Mouse (Mus musculus): ENCODE results near the gene Ghr. TPM values are rescaled to one million over a fixed set of nuclear protein-coding genes. Genes with fewer than 3 reads are reported as not detected.
A peak's percentile ranks its signal among the peaks of the same experiment; 100 is the strongest.

Gene Ghr
- polyA plus RNA-seq, 1 experiment = 7.6 TPM

DNA sequence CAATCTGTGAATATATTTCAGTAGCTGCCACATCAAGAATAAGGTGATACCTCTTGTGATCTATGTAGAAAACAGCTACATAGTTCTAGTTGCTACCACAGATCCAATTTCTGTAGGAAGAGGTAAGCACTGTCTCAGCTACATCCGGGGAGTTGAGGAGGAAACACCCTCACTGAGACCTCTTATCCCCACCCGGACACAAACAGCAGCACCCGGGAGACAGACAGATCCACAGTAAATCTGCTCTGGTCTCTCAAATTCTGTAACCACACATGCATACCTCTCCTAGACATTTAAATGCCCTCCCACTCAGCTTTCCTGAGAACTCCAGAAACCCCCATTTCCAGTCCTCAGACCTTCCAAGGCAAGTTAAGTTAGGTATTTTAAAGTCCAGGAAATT is 2.0 kb downstream of the Ghr start:
- TF ChIP-seq POLR2A (IDR thresholded peaks at IDR 0.05; ENCODE audit: borderline replicate concordance, extremely low read depth, insufficient read depth, insufficient read length, poor library complexity, severe bottlenecking) (no peak), CTCF (IDR thresholded peaks at IDR 0.05; ENCODE audit: borderline replicate concordance, extremely low read depth, insufficient read depth, insufficient read length) (no peak)
- no peak for DNase-seq (ENCODE audit: low read depth)

DNA sequence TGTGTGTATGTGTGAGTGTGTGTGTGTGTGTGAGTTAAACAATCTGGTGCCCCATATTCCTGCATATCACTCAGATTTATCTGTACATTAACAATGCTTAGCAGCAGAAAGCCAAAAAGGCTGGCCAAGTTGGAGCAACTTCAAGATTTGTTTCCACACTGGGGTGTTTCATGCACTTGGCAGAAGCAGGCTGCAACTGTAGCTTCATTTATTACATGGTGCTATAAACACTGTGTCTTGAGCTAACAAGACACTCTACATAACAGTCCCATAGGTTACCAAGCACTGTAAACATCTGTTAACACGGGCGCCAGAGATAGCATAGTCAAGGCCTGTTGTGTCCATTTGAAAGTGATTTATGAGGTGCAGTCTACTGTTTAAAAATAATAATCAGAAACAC is 3.1 kb downstream of the Ghr start:
- TF ChIP-seq CTCF (IDR thresholded peaks at IDR 0.05; ENCODE audit: borderline replicate concordance, extremely low read depth, insufficient read depth, insufficient read length) = no peak
- no peak for TF ChIP-seq POLR2A (IDR thresholded peaks at IDR 0.05; ENCODE audit: borderline replicate concordance, extremely low read depth, insufficient read depth, insufficient read length, poor library complexity, severe bottlenecking)
- DNase-seq (ENCODE audit: low read depth) = peak; percentile 82

DNA sequence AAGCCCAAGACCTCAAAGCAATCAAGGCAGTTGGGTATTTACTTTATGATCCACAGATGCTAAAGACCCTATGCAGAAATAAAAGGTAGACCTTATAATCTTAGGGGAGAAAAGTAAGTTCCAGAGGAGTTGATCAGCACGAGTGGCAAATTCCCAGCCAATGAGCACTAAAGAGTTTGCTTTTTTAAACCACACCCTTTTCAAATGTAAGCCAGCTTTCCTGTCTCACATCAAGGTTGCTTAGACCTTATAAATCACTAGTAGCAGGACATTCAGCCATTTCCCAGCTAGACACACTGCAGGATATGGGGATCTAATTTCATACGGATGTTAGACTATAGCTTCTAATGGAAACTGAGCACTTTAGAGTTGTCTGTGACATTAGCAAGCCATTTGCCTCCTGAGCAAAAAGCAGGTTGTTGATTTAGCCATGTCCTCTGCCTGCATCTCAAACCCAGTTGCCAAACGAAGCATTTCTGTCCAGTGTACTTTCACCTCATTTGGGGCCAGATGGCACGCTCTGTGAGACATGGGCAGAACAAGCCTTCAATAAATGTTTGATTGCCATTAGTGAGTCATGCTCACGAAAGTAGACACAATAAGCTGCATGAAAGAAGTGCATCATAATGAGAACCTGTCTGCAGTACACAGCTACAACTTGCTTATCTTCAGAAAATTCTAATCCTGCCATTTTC is 4.9 kb downstream of the Ghr start:
- no peak for TF ChIP-seq POLR2A (IDR thresholded peaks at IDR 0.05; ENCODE audit: borderline replicate concordance, extremely low read depth, insufficient read depth, insufficient read length, poor library complexity, severe bottlenecking)
- no peak for TF ChIP-seq CTCF (IDR thresholded peaks at IDR 0.05; ENCODE audit: borderline replicate concordance, extremely low read depth, insufficient read depth, insufficient read length)
- DNase-seq (ENCODE audit: low read depth) = no peak

DNA sequence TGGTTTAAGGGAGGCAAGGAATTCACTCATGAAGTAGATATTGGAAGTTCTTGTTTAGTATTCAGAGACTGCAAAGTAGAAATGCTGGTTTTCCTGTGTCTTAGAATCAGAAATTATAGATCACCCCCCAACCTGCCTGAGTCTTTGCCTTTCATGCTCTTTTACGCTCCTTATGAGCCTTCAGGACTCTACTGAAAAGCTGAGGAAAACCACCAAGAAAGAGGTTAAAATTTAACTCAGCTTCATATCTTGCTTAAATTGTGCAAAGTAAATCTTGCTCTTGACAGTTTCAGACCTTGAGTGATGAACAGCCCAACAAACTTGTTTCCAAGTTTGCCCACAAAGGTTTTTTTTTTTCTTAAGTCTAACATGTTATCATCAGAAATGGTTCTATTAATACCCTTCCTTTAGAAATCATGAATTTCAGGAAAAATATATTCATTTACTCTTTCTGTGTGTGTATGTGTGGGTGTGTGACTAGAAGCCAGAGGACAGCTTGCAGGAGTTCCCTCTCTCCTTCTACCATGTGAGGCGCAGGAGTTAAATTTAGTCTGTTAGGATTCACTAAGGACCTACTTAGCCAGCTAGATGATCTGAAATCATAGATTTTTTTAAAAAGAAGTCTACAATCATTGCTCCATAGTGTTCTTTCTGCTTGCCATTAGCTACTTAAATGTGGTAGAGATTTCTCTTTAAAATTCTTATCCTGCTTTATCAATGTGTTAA is 14.0 kb downstream of the Ghr start:
- TF ChIP-seq CTCF (IDR thresholded peaks at IDR 0.05; ENCODE audit: borderline replicate concordance, extremely low read depth, insufficient read depth, insufficient read length) (no peak), POLR2A (IDR thresholded peaks at IDR 0.05; ENCODE audit: borderline replicate concordance, extremely low read depth, insufficient read depth, insufficient read length, poor library complexity, severe bottlenecking) (no peak)
- DNase-seq (ENCODE audit: low read depth) = no peak

DNA sequence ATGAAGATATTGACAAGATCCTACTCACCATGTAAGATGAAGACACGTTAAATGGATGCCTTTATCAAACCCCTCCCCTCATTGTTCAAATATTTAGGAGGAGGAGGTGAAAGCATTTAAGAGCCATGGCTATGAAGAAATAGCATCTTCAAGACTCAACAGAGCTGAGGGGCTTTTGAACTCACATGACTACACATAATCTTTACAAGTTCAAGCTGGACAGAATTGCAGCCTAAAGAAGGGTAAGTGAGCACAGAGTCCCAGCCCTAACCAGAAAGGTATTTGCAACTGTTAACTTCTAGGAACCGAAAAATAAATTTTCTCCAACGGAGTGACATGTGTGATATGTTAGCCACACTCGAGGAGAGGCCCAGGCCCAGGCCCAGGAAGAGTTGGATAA is 18.7 kb downstream of the Ghr start:
- no peak for DNase-seq (ENCODE audit: low read depth)
- TF ChIP-seq POLR2A (IDR thresholded peaks at IDR 0.05; ENCODE audit: borderline replicate concordance, extremely low read depth, insufficient read depth, insufficient read length, poor library complexity, severe bottlenecking) = no peak
- TF ChIP-seq CTCF (IDR thresholded peaks at IDR 0.05; ENCODE audit: borderline replicate concordance, extremely low read depth, insufficient read depth, insufficient read length) = no peak

DNA sequence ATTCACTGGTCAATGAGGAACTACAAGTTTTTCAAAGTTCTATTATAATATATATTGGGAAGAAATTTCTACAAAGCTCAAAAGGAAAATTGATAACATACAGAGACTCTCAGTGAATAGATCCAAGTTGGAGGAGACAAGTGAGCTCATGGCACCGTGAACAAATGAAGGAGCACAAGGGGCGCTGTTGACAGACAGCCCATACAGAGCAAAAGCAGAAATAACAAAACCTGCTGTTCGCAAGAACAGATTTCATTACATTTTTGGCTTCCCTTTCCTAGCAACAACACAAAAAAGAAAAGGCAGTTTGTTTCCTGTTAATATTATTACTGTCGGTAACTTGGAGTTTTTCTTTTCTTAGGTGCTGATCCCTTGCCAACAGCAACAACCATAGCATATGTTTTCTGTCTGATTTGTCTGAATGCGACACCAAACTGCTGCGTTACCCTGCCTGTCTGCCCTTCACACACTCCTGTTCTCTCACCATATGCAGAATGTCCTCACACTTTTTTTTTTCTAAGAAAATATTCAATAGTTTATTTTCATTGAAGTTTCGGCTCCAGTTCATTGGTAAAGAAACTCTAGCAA is 19.3 kb downstream of the Ghr start:
- peak; percentile 76 for DNase-seq (ENCODE audit: low read depth)
- TF ChIP-seq POLR2A (IDR thresholded peaks at IDR 0.05; ENCODE audit: borderline replicate concordance, extremely low read depth, insufficient read depth, insufficient read length, poor library complexity, severe bottlenecking) (no peak), CTCF (IDR thresholded peaks at IDR 0.05; ENCODE audit: borderline replicate concordance, extremely low read depth, insufficient read depth, insufficient read length) (no peak)

DNA sequence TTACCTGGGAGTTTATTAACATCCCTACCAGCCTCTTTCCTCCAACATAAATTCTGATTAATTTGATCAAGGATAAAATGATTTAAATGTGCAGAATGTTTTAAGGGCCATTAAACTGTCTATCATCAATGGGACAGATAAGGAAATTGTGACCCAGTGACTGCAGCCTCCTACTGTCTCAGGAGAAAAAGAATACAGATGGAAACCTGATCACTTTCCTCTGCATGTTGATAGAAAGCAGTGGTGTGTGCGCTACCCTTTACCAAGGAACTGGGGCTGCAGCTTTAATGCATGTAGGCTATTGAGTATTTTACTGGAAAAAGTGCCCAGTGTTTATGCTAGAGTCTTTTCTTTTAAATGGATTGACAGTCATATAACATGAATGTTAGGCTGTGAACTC is 19.8 kb downstream of the Ghr start:
- TF ChIP-seq POLR2A (IDR thresholded peaks at IDR 0.05; ENCODE audit: borderline replicate concordance, extremely low read depth, insufficient read depth, insufficient read length, poor library complexity, severe bottlenecking) (no peak), CTCF (IDR thresholded peaks at IDR 0.05; ENCODE audit: borderline replicate concordance, extremely low read depth, insufficient read depth, insufficient read length) (no peak)
- no peak for DNase-seq (ENCODE audit: low read depth)

DNA sequence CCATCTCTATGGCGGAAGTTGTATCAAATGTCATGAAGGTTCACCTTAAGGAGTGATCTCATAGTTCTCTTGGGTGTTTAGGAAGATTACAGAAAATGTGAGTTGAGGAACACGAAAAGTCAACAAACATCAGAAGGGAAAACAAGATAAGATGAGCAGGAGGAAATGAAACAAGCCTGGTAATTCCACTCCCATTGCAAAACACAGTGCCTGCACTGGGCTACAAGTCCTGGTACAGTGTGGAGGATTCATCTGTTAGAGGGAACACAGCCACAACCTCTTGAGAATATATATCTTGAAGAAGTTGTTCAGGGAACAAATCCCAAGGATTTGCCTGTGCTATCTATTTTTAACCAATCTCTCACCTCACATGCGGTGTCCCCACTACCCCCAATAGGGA is 24.8 kb downstream of the Ghr start:
- TF ChIP-seq POLR2A (IDR thresholded peaks at IDR 0.05; ENCODE audit: borderline replicate concordance, extremely low read depth, insufficient read depth, insufficient read length, poor library complexity, severe bottlenecking) (no peak), CTCF (IDR thresholded peaks at IDR 0.05; ENCODE audit: borderline replicate concordance, extremely low read depth, insufficient read depth, insufficient read length) (no peak)
- no peak for DNase-seq (ENCODE audit: low read depth)

DNA sequence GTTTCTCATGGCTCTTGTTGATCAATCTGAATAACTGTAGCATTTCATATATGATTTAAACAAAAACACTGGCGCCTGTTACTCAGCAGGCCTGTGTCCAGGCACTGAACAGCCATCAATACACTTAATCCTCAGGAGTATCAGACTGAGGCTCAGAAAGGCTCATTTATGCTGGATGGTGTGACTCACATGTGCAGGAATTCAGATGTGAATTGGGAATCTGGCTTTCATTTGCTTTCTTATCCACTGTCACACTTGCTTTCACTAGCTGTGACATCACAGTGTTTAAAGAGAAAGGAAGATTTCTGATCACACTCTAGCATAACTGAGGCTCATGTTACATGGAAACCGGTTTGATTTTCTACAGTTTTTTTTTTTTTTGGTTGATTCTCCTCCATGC is 39.0 kb downstream of the Ghr start:
- DNase-seq (ENCODE audit: low read depth) = no peak
- TF ChIP-seq CTCF (IDR thresholded peaks at IDR 0.05; ENCODE audit: borderline replicate concordance, extremely low read depth, insufficient read depth, insufficient read length) (no peak), POLR2A (IDR thresholded peaks at IDR 0.05; ENCODE audit: borderline replicate concordance, extremely low read depth, insufficient read depth, insufficient read length, poor library complexity, severe bottlenecking) (no peak)

DNA sequence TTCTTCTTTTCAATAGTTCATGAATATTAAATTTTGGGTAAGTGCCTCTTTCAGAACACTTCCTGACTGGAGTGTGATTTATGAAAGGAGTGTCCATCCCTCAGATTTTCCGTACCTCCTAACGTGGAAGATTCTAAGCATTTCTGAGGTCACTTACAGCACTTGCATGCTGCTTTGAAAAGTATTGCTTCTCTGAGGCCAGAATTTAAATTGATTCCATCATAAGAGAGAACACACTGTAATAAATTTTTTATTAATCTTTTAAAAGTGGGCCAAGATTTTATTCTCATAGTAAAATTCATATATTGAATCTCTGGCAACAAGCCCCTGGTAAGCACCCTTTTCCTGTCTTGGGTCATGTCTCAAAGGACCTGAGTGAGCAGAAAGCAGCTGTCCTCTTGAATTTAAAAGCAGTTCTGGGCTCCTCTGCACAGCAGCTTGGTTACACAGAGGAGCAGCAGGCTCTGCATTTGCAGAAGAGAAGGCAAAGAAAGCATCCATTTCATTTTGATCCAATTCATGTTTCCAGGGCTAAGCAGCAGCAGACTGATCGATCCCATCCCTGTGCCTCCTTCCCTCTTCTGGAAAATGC is 46.9 kb downstream of the Ghr start:
- peak; percentile 2 for DNase-seq (ENCODE audit: low read depth)

DNA sequence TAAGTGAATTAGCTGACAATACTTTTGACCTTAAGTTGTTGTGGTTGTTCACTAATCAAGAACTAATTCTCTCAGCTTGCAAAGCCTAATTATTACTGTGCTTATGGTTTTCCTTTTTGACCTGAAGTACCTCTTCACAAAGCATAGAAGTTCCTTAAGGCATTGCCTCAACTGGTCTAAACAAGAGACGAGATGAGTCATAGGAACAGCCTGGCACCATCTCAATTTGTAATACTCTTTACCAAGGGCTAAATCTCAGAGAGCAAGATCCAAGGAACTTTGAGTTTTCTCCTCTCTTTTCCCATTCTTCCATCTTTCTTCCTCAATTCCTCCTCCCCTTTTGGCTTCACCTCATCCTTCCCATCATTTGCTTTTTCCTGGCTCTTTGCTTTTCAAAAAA is 69.3 kb downstream of the Ghr start:
- TF ChIP-seq CTCF (IDR thresholded peaks at IDR 0.05; ENCODE audit: borderline replicate concordance, extremely low read depth, insufficient read depth, insufficient read length) (no peak), POLR2A (IDR thresholded peaks at IDR 0.05; ENCODE audit: borderline replicate concordance, extremely low read depth, insufficient read depth, insufficient read length, poor library complexity, severe bottlenecking) (no peak)
- no peak for DNase-seq (ENCODE audit: low read depth)

More for the DNA sequence above, 46.9 kb downstream of the Ghr start:
- no peak for TF ChIP-seq CTCF (IDR thresholded peaks at IDR 0.05; ENCODE audit: borderline replicate concordance, extremely low read depth, insufficient read depth, insufficient read length)
- no peak for TF ChIP-seq POLR2A (IDR thresholded peaks at IDR 0.05; ENCODE audit: borderline replicate concordance, extremely low read depth, insufficient read depth, insufficient read length, poor library complexity, severe bottlenecking)

All from brain, embryonic 14.5 days (tissue).